Mouse (Mus musculus): ENCODE results near the gene Ddb2. TPM values are rescaled to one million over a fixed set of nuclear protein-coding genes. Genes with fewer than 3 reads are reported as not detected.

The Ddb2 gene
- 1 to 10 TPM; 8.9 to 9.0 TPM for total RNA-seq (2023)

GRCm38 (mm10) chr2:91236601-91237510 lies at the start of gene Ddb2:
Ddb2 (minus strand) TSS chr2:91236982.

GRCm38 (mm10) chr2:91264711-91265681 lies 28.2 kb upstream of the Ddb2 start, which contains the start of gene Arfgap2:
Arfgap2 (plus strand) TSS chr2:91264974.

GRCm38 (mm10) chr2:91255661-91256150 lies 18.9 kb upstream of the Ddb2 start, which contains the start of gene Pacsin3:
Pacsin3 (plus strand) TSS chr2:91255954.

GRCm38 (mm10) chr2:91202222-91202971 lies 34.4 kb downstream of the Ddb2 start, which contains the start of the genes Nr1h3 and Acp2:
Nr1h3 (minus strand) TSS chr2:91202834.
Acp2 (plus strand) TSS chr2:91202885.

GRCm38 (mm10) chr2:91183711-91184405 lies 52.9 kb downstream of the Ddb2 start, which contains the start of gene Madd:
Madd (minus strand) TSS chr2:91183837.

Other genes starting within 250 kb of the Ddb2 start
- not detected for gene Rapsn, start 201.4 kb downstream of the Ddb2 start, total RNA-seq (2023)
- 100 to 1,000 TPM; 107 to 121 TPM for gene Psmc3, start 183.0 kb downstream of the Ddb2 start, total RNA-seq (2023)
- gene Slc39a13, start 166.6 kb downstream of the Ddb2 start, total RNA-seq (2023), result 10 to 100 TPM; 43.0 to 46.0 TPM
- 100 to 1,000 TPM; 657 to 683 TPM for gene Spi1, start 154.6 kb downstream of the Ddb2 start, total RNA-seq (2023)
- 1 to 10 TPM; 3.0 to 4.0 TPM for gene Mybpc3, start 118.8 kb downstream of the Ddb2 start, total RNA-seq (2023)
- 100 to 1,000 TPM; 158 to 161 TPM for gene Madd, start 53.1 kb downstream of the Ddb2 start, total RNA-seq (2023)
- 100 to 1,000 TPM in 1 of 2 experiments, 10 to 100 TPM in 1; 93.4 to 101 TPM for gene Nr1h3, start 34.1 kb downstream of the Ddb2 start, total RNA-seq (2023)
- gene Acp2, start 34.1 kb downstream of the Ddb2 start, total RNA-seq (2023), result 10 to 100 TPM; 85.0 to 92.8 TPM
- not detected for gene Pacsin3, start 19.0 kb upstream of the Ddb2 start, total RNA-seq (2023)
- gene Arfgap2, start 28.0 kb upstream of the Ddb2 start, total RNA-seq (2023), result 100 to 1,000 TPM; 107 to 114 TPM
- 1 to 10 TPM; 3.9 to 4.8 TPM for gene 1110051M20Rik, start 207.7 kb upstream of the Ddb2 start, total RNA-seq (2023)
- gene Lrp4, start 220.5 kb upstream of the Ddb2 start, total RNA-seq (2023), result 1 to 10 TPM; 7.4 to 7.7 TPM

All from monocyte, adult 59 days (primary cell).